Mouse (Mus musculus): ENCODE data around the gene Atic.

DNA sequence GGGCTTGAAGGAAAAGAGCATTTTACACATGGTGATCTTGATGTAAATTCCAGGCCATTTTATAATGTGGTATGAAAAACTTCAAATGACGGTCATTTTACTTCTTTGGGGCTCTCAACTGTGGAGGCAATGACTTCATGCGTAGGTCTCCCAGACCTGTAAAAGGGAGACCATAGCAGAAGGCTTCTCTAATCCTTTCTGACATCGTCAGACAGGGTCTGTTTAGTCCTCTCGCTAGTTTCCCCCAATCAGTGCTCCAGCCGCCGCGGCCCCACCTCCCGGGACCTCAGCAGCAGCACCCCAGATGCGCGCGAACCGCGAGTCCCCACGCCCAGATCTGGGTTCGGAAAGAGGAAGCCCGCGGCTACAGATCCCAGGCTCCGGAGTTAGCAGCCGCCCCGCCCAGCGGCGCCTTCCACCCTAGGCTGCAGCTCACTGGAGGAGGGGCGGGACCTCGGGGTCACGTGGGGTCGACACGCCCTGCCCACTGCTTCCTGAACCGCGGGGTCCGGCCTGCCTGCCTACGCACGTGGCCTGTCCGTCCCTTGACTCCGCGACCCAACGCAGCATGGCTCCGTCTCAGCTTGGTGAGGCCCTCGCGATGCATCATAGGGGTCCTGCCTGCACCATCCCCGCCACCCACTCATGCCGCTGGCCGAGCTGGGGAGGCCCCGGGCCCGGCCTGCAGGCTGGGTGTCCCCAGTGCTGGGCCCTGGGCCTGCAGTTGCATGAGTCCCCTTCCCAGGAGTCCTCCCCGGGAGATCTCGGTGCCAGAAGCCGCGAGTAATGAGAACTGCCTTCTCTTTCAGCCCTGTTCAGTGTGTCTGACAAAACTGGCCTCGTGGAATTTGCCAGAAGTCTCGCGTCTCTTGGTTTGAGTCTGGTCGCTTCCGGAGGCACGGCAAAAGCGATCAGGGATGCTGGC, at the start of gene Atic:
- TF ChIP-seq MAFK (IDR thresholded peaks at IDR 0.05; ENCODE audit: insufficient read depth, low read depth, low read length) (no peak), ZC3H11A (IDR thresholded peaks at IDR 0.05; ENCODE audit: borderline replicate concordance, low read depth, low read length) (no peak)
